Mouse (Mus musculus) splenic B cell, adult 2 months (primary cell): ENCODE data around the gene Pknox1.
"Not testable (repeated sequence)": the region's sequence is repeated elsewhere in the genome, so short reads cannot be mapped to it uniquely, and the experiment has no call there.

Experiments used
- DNase-seq: peaks from one replicate; pipeline ENCODE4 v3.0.0-alpha.2; 2011; ENCODE audit warnings: low read depth, low spot score
- H3K27me3 ChIP-seq: 2 replicates; pipeline ENCODE4 v1.6.1; 2012; ENCODE audit warnings: mild to moderate bottlenecking, low read length, moderate library complexity, mixed read lengths; ENCODE audit not compliant: control insufficient read depth, poor library complexity, insufficient read depth, severe bottlenecking
- H3K36me3 ChIP-seq: 2 replicates; pipeline ENCODE4 v1.6.1; 2012; ENCODE audit warnings: mild to moderate bottlenecking, low read length, moderate library complexity, mixed read lengths; ENCODE audit not compliant: control insufficient read depth, poor library complexity, insufficient read depth, severe bottlenecking

Pknox1 gene

DNA sequence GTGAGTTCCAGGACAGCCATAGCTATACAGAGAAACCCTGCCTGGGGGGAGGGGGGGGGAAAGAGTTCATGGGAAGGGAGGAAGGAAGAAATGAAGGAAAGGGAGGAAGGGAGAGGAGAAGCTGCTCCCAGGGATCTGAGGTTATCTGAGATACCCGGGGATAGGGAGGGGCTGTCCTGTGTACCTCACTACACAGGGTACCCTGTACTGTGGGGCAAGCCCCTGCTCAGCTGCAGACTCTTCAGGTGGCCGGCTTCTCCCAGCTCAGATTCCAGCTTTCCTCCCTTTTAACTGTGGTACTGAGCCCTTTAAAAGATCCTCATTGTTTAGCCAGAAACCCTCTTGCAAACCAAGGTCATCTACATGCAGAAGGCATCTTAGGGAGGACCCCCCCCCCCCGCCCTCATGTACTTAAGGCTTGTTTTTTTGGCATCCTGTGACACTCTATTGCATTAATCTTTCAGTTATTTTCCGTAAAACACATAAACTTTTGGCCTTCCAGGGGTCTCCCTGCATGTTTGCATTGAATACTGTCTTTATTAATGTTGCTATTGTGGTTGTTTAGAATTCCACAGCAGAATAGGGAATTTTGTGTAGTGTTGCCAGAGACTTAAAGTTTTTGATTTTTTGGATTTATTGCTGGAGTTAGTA, 23.6 kb upstream of the Pknox1 start:
- Histone ChIP-seq H3K27me3 (no peaks in the 10 kb centered on the region), H3K36me3 (no peaks in the 10 kb centered on the region)
- DNase-seq = no peak

DNA sequence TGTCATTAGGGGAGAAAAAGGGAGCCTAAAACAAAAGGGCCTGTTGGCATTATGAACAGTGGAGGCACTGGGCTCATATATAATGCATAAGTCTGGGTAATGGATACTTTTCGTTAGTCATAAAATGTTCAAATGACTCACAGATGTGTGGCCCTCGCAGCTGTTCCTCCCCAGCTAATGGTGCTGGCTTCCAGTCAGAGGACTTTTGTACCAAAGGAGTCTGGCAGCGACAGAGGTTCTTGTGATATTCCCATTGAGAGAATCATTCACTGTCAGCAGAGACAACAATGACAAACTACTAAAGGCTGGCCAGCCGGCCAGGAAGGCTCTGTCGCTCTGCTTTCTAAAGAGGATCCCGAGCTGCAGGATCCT, 23.1 kb upstream of the Pknox1 start:
- no peak for DNase-seq
- no peaks in the 10 kb centered on the region for H3K27me3 ChIP-seq
- H3K36me3 ChIP-seq = no peaks in the 10 kb centered on the region

DNA sequence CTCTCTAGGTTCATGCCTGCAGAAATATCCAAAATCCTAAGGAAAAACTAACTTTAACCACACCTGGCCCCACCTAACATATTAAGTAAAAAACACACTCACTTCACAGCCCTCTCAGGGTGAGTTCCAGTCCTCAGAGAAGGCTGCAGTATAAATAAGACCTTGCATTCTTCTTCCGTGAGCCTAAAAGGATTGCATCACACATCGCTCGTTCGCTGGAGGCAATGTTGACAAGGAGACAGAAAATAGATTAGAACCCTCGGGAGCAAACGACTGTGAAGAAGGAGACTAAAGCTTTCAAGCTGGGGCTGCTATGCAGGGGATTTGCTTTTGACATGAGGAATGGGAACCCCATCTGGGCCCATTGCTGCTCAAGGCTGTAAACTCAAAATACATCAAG, 21.0 kb upstream of the Pknox1 start:
- no peak for DNase-seq
- Histone ChIP-seq H3K36me3 (no peaks in the 10 kb centered on the region), H3K27me3 (no peaks in the 10 kb centered on the region)

DNA sequence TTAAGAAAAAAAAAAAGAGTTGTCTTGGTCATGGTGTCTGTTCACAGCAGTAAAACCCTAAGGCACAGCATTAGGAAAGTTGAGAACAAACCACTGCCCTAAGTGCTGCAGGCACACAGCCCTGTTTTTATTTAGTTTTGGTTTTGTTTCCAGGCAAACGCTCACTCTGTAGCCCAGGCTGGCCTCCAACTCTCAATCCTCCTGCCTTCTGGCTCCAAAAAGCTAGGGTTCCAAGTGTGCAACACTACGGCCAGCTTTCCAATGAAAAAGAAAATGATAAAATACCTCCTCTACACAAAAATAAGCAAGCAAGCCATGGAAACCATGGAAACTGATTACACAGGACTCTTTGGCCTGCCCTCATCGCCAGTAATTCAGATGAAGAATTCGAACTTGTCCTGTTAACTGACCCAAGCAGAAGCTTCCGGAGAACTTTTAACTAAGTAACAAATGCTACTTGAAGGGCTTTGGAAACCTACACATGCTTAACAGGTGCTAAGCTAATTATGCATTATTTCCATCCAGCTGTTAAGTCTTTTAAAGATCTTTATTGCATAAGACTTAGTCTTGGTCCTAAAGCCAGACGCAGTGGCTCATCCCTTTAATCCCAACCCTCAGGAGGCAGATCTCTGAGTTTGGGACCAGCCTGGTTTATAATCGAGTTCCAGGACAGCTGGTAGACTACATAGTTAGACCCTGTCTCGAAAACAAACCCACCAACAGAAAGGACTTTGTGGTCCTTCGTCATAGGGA, 17.9 kb upstream of the Pknox1 start:
- no peaks in the 10 kb centered on the region for H3K27me3 ChIP-seq
- no peak for DNase-seq
- H3K36me3 ChIP-seq = no peaks in the 10 kb centered on the region

DNA sequence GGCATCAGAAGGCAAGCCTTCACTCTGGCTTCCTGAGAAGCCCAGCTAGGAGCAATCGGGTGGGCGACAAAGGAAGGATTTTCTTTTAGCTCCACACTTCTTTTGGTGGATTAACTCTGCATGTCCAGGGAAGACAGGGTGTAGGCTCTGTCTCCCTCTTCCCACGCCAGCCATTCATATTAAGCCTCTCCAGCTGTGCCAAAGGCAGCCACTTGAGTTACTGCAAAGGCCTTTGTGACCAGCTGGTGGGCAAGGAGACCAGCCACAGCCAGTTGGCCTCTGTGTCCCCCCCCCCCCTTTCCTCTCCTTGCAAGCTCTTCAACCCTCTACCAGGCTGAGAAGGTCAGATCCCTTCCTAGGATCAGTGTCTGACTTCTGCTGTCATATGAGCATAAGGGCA, 16.6 kb upstream of the Pknox1 start:
- H3K36me3 ChIP-seq = no peaks in the 10 kb centered on the region
- no peaks in the 10 kb centered on the region for H3K27me3 ChIP-seq
- no peak for DNase-seq

DNA sequence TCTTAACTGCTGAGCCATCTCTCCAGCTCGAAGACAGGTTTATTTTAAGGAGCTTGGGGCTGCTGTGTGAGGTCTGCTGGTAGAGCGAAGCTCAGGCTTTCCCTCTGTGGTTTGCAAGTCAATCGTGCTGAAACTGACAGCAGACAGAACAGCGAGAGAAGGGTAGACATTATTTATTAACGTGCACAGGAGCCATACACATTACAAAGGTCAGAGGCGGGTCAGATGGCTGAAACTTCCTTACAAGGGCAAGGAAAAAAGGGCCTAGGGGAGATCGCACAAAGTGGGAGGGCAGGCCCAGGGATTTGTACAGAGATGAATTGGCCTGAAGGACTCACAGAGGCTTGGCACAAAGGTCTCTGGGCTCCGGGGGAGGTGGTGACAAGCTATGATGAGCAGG, 15.1 kb upstream of the Pknox1 start:
- no peak for DNase-seq
- no peaks in the 10 kb centered on the region for H3K36me3 ChIP-seq
- no peaks in the 10 kb centered on the region for H3K27me3 ChIP-seq

DNA sequence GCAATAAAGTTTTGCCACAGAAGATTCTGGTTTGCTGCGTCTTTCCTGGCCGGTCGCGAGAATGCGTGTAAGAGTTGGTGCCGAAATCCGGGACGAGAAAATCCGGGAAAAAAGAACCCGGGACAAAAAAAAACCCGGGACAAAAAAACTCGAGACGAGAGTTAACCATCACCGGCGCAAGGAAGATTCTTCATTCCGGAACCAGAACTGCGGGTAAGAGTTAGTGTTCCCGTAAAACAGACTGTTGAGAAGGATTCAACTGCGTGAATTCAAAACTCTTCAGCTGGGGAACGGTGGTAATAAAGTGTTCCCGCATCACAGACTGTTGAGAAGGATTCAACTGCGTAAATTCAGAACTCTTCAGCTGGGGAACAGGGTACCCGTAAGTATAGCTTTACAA, 11.9 kb upstream of the Pknox1 start:
- H3K36me3 ChIP-seq, H3K27me3 ChIP-seq, DNase-seq: not testable (repeated sequence)

DNA sequence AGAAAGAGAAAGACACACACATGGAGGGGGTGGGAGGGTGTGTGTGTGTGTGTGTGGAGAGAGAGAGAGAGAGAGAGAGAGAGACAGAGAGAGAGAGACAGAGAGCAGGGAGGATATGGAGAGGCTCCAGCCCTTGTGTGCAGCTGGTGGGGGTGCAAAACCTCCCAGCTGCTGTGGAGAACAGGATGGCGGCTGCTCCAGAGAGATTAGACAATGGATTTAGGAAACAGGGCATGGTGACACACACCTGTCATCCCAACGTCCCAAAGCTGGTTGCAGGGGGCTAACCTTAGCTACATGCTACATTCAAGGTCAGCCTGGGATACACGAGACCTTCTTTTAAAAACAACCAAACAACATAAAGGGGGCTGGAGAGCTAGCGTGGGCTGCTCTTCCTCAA, 8.3 kb upstream of the Pknox1 start:
- DNase-seq = no peak
- H3K36me3 ChIP-seq = no peaks in the 10 kb centered on the region

DNA sequence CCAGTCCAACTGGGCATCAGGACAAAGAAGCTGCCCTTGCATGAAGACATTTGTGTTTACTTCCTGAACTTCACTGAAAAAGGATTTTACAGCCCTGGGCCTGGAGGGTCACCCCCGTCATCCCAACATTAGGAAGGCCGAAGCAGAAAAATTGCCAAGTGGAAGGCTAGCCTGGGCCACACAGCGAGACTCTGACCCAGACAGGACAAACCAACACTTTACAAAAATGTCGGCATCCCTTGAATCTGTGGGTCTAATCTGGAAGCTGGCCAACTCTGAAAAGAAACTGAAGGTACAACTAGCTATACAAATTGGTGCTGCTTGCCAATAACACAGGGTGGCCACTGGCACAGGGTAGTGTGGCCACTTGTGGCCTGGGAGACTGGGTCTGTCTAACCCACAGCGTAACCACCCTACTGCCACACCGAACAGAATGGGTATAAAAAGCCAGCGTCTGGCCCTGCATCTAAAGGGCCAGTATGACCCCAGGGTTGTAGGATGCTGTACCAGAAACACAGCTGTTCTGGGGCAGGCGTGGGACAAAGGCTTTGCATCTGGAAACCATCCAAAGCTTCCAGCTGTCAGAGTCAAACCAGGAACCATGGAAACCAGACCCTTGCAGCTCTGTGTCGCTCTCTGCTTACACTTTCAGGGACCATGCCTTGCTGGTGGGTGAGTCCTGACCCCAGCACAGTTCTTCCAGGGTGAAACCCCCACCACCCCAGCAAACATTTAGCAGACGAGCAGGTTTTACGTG, 7.2 kb upstream of the Pknox1 start:
- no peaks in the 10 kb centered on the region for H3K36me3 ChIP-seq
- no peaks in the 10 kb centered on the region for H3K27me3 ChIP-seq
- no peak for DNase-seq

More for the DNA sequence above, 8.3 kb upstream of the Pknox1 start:
- H3K27me3 ChIP-seq = no peaks in the 10 kb centered on the region

DNA sequence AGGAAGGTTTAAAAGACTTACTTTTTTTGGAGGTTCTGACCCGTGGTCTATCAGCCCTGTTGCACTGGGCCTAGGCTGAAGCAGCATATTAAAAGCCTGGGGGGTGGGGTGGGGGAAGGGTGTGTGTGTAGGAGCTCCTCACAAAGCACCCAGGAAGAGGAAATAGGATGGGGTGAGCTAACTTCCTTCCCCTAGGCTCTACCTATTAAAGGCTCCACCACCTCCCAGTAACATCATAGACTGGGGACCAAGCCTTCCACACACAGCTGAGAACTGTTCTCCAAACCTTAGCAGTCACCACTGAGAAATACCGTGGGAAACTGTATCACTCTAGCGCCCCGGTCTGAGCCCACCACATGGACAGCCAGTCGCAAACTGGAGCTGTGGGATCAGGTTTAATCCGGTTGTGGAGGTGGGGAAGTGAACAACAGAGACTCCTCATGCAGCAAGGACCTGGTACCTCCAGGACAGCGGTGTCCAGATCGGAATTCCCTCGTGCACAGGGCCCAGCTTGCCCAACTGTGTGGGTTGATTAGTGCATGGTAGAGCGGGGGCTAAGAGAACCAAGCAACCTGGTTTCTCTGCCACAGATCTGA, 6.5 kb upstream of the Pknox1 start:
- Histone ChIP-seq H3K36me3 (no peaks in the 10 kb centered on the region), H3K27me3 (no peaks in the 10 kb centered on the region)
- no peak for DNase-seq

DNA sequence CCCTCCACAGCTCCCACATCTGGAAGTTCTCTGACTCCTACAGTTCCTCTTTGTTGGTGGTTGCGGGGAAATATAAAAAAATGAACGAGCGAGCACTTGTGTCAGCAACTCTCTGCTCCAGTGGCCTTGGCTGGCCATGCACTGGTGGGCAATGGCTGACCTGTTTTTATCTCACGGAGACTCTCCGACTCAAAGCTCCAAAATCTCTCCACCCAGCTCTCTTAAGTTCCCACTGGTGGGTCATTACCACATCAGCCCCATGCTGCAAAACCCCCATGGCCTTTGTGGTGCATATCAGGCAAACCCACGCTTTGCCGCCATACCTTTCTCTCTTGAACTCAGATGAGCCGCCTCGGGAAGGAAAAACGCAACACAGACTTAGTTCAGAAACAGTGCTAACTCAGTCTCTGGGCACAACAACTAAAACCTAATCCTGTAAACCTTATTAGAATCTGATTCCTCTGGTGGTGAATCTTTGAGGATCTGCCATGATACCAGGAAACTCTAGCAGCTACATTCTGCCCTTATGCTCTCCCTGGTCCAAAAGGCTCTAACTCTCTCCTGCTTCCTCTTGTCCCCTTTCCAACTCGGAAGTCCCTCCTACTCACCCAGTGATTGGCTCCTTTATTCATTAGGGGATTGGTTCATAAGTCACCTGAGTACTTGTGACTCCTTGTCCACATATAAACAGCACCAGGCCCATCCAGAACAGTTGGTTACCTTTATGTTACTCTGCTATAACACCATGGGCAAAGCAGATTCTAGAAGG, 5.3 kb upstream of the Pknox1 start:
- H3K27me3 ChIP-seq = no peaks in the 10 kb centered on the region
- DNase-seq = no peak
- H3K36me3 ChIP-seq = no peaks in the 10 kb centered on the region

DNA sequence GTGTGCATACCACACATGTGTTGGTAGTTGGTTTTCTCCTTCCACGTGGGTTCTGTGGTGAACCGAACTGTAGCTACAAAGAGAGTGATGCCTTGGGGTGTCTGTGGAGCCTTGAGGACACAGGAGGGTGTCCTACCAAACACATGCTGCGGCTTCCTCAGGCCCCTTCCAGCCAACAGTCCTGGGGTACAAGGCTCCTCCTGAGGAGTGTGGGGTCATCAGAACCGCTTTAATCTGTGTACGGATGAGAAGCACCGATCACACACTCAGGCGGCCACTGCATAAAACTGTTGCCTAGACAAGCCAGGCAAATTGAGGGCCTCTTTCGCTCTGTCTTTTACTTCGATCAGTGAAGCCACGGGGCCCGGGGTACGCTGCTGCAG, 911 bp upstream of the Pknox1 start:
- Histone ChIP-seq H3K36me3 (no peaks in the 10 kb centered on the region), H3K27me3 (no peaks in the 10 kb centered on the region)
- no peak for DNase-seq

DNA sequence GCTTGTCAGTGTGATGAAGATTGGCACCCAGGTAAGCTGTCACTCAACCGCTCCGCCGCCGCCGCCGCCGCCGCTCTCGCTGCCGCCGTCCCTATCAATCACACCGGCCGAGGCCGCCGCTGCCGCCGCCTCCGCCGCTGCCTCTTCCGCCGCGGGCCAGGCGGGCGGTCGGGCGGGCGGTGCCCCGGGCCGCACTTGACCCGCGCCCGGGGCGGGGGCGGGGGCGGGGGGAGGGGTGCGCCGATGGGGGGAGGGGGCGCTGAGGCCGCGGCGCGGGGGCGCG, 265 bp downstream of the Pknox1 start:
- H3K27me3 ChIP-seq = no peaks in the 10 kb centered on the region
- no peaks in the 10 kb centered on the region for H3K36me3 ChIP-seq
- no peak for DNase-seq

DNA sequence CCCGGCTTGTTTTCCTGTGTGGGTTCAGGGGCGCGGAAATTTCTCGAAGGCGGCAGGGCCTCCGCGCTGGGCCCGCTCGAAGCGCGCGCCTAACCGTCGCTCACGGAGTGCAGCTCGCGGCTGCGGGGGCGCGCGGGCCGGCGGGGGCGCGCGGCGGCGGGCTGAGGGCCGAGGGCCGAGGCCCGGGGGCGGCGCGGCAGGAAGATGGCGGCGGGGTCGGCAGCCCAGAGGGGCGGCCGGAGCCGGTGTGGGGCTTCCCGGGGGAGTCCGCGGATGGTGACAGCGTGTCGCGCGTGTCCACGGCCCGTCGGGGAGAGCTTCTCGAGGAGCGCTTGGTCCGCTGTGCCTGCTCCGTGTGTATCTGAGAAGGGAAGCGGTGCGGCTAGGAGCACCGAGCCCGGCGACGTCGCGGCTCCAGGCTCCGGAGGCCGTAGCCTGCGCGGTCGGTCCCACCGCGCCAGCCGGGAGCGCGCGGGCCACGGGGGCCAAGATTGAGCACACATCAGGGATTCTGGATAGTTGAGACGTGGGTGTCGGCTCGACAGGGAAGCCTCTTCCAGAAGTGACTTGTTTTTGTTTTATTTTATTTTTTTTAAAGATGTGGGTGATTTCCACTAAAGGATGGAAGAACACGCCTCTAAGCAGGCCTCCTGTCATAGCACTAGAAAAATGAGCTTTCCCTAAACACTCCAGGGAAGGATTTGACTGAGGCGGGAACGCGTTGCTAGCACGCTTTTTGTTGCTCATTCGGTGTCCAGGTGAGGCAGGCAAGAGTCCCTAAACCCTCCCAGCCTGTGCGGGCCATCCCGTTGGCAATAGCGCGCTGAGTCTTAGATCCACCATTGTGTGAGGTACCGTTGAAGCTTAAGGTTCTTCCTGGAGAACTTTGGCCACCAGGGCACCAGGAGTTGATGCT, 865 bp downstream of the Pknox1 start:
- peak; percentile 71 for DNase-seq
- H3K36me3 ChIP-seq = no peaks in the 10 kb centered on the region
- H3K27me3 ChIP-seq = peaks cover 2% of the 10 kb centered on the region; the same call in 1 of the 2 replicates
